Mouse (Mus musculus) adrenal gland, postnatal 0 days (tissue): ENCODE results near the gene Gm17606. TPM values are rescaled to one million over a fixed set of nuclear protein-coding genes. Genes with fewer than 3 reads are reported as not detected.

ENCODE experiments used
- microRNA-seq: library from miRNA; unstranded; fragments of <30 nt; microRNA quantifications from one replicate; pipeline ENCODE4, GENCODE M21; 2016; ENCODE audit warnings: borderline replicate concordance; ENCODE audit not compliant: insufficient number of aligned reads
- polyA plus RNA-seq: library from polyadenylated mRNA; unstranded; fragments of >200 nt; fragmentation: Nextera tagmentation; extraction: Ambion mirVana; gene quantifications from 2 replicates; pipeline ENCODE4 v1.2.1, GENCODE M21; 2015

The Gm17606 gene
- not detected in 2 replicates for polyA plus RNA-seq

DNA sequence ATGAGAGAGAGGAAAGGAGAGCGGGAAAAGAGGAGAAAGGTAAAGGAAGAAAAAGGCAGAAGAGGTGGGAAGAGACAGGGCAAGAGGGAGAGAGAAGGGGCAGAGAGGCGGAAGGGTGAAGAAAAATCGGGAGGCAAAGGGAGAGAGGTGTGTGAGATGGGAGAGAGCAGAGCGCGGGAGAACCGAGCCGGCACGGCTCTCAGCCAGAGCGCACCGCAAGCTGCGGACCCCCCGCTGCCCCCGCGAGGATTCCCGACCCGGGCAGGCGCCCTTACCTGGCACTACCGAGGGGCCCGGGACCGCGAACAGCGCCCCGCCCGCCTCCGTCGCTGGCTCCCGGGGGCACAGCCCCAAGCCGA lies at the start of gene Gm17606:
Gm17606 (plus strand) TSS at position 7 of the 359 bp plus-strand sequence.

DNA sequence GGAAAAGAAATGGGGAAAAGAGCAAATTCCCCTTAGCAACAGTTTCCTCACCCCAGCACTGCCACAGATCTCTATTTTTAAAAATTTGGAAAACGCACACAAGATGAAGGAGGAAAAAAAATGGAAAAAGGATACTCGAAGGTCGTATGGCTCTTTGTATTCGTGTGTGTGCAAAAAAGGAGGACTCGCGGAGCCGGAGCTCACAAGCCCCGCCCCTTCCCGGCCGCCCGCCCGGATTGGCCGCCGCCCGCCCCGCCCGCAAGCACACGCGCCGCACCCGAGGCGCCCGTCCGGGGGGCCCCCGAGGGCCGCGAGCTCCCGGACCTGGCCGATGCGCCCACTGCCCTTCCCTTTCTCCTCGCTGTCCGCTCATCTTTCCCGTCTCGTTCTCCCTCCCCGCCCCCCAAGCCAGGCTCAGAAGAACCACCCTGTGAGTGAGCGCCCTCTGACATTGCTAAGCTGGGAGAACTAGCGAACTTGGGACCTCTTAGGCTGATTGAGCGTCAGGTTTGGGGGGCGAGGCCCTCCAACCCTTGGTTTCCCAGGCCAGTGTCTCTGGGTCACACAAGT lies 34.9 kb upstream of the Gm17606 start, which contains the start of gene 4931414P19Rik:
4931414P19Rik (minus strand) TSS at position 242 of the 570 bp plus-strand sequence.

DNA sequence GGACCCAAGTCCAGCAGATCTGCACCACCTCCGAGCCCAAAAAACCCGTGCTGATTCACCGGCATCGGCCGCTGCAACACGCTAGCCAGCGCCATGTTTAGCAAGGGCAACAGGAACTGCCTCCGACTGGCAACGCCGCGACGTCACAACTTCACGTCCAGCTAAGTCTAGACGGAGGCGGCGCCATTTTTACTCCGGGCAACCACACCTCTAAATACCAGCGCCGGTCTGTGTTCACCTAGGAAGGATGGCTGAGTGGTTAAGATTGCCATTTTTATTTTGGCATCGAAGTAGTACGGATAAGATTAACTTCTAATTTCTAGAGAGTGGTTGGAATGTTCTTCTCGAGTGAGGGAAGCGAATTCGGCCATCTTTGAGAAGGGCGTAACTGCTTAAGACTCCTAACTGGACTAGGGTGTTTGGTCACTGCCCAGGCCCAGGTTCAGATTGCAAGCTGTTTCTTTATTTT lies 22.8 kb upstream of the Gm17606 start, which contains the start of gene Psmb5:
Psmb5 (minus strand) TSS at position 126 of the 469 bp plus-strand sequence.

DNA sequence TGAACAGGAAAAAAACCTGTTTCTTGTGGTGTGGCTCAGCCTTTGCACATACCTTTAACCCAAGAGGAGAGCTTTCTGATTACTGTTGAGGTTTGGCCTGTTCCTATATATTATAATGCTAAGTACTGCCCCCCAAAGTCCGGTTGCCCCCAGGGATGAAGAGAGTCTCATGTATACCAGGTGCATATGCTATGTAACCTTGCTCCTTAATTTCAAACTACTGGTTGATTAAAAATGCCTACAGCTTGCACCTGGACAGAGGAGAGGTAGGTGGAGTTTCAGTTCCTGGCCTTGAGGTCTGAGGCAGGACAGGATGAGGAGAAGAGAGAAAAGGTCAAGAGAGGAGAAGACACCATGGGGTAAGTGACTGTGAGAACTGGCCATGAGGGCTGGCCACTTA lies 19.6 kb upstream of the Gm17606 start, which contains the start of gene Psmb11:
Psmb11 (plus strand) TSS at position 301 of the 400 bp plus-strand sequence.

DNA sequence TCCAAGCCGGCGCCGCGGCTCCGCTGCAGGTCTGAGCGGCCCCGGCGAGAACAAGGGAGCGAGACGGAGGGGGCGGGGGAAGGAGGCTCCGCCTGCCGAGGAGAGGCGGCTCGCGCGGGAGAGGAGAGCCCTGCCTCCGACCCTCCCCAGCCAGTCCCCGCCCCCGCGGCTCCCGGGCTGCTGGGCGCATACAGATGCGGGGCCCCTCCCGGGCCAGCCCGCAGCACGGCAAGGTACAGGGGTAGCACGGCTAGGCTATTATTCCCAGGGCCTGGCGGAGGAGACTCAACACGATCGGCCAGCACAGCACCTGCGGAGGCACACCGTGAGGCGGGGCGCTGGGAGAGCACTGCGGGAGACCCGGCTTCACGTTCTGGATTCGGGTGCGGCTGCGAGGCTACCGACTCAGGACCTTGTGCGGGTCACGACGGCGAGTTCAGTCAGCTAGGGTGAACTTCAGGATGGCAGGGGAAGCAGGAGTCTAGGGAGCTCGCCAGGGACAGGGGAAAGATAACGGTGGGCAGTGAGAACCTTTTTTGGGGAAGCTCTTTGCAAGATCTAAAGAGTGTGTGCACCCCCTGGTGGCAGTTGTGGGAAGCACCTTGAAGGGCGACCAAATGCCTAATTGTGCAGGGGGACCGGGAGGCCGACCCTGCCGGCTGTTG lies 685 bp downstream of the Gm17606 start, which contains the start of gene Cdh24:
Cdh24 (minus strand) TSS at position 60 of the 665 bp plus-strand sequence.

DNA sequence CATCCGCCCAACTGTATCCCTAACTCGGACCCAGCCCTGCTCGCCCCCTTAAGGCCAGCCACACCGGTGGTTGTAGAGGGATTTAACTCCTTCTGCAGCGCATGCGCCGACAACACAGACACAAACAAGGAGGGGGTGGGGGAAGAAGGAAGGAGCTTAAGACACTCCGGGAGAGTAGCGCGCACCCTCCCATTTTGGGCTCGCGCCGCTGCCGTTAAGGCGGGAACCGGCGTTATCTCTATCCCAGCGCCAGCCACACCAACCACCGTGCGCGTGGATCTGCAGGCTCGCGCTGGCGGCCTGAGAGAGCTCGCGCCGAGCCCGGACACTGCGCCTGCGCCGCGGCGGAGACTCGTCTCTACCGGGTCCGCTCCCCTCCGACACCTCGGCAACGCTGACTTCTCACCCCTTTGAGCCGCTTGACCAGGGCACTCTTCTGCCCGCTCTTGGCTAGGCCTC lies 45.3 kb downstream of the Gm17606 start, which contains the start of gene 1700123O20Rik:
1700123O20Rik (plus strand) TSS at position 154 of the 459 bp plus-strand sequence.

DNA sequence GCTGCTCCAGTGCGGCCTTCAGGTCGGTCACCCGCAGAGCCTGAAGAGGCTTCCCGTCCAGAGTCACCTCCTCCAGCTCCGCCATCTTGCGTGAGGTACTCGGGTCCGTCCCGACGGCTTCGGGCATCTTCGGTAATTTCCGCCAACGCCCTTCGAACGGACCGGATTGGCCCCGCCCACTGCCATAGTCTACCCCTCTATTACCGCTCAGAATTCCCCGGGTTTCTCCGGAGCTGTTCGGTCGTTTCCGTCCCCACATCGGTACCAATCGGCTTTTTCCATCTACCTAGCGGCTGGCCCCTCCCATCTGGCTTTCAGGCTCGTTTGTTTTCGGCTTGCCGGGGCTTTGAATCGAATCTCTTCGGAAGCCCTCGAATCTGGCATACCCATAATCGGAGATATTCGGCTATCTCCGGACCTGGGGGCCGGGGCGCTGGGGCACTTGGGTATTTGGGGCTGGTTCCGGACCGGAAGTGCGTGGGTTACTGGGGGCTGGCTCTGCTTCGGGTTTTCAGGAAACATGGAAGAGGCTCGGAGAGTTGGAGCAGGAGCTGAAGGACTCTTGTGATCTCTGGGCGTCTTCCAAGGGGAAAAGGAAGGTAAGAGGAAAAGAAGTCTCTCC lies 45.9 kb downstream of the Gm17606 start, which contains the start of gene Acin1:
Acin1 (minus strand) TSS at position 410 of the 622 bp plus-strand sequence.

Small RNA genes within 50 kb of the gene (microRNA-seq; reads per million reads assigned to microRNA genes)
- gene Mir686: not detected
- gene Mir6948: not detected

Other genes with a start within 250 kb of the Gm17606 start
- 5.4 and 5.6 TPM in 2 replicates for gene Slc7a7, start 223.2 kb upstream of the Gm17606 start, polyA plus RNA-seq
- 384 and 418 TPM in 2 replicates for gene Mrpl52, start 214.0 kb upstream of the Gm17606 start, polyA plus RNA-seq
- 105 and 119 TPM in 2 replicates for gene Mmp14, start 209.3 kb upstream of the Gm17606 start, polyA plus RNA-seq
- gene Lrp10, start 176.8 kb upstream of the Gm17606 start, polyA plus RNA-seq: 44.9 and 74.5 TPM in 2 replicates
- 1.4 and 2.5 TPM in 2 replicates for gene Rem2, start 164.9 kb upstream of the Gm17606 start, polyA plus RNA-seq
- 27.4 and 39.2 TPM in 2 replicates for gene Prmt5, start 123.4 kb upstream of the Gm17606 start, polyA plus RNA-seq
- 36.1 and 74.7 TPM in 2 replicates for gene Haus4, start 86.3 kb upstream of the Gm17606 start, polyA plus RNA-seq
- 14.2 and 19.9 TPM in 2 replicates for gene Ajuba, start 63.4 kb upstream of the Gm17606 start, polyA plus RNA-seq
- 3.4 and 3.5 TPM in 2 replicates for gene 4931414P19Rik, start 35.0 kb upstream of the Gm17606 start, polyA plus RNA-seq
- gene Psmb5, start 22.9 kb upstream of the Gm17606 start, polyA plus RNA-seq: 435 and 451 TPM in 2 replicates
- gene Psmb11, start 19.5 kb upstream of the Gm17606 start, polyA plus RNA-seq: 0.03 TPM in 1 of 2 replicates, not detected in the other
- 0.80 and 0.84 TPM in 2 replicates for gene Cdh24, start 412 bp downstream of the Gm17606 start, polyA plus RNA-seq
- gene 1700123O20Rik, start 45.3 kb downstream of the Gm17606 start, polyA plus RNA-seq: 88.8 and 106 TPM in 2 replicates
- gene Acin1, start 46.0 kb downstream of the Gm17606 start, polyA plus RNA-seq: 49.4 and 65.2 TPM in 2 replicates
- 0.11 and 0.19 TPM in 2 replicates for gene Gm29776, start 57.9 kb downstream of the Gm17606 start, polyA plus RNA-seq
- gene Cebpe, start 71.2 kb downstream of the Gm17606 start, polyA plus RNA-seq: 0.77 and 1.2 TPM in 2 replicates
- 16.5 and 30.8 TPM in 2 replicates for gene Slc7a8, start 141.0 kb downstream of the Gm17606 start, polyA plus RNA-seq
- gene Rnf212b, start 173.2 kb downstream of the Gm17606 start, polyA plus RNA-seq: 1.1 and 1.5 TPM in 2 replicates
- 5.6 and 9.5 TPM in 2 replicates for gene Homez, start 230.0 kb downstream of the Gm17606 start, polyA plus RNA-seq
- 1.6 and 1.8 TPM in 2 replicates for gene Ppp1r3e, start 236.6 kb downstream of the Gm17606 start, polyA plus RNA-seq
- 3.2 and 4.3 TPM in 2 replicates for gene Bcl2l2, start 242.4 kb downstream of the Gm17606 start, polyA plus RNA-seq
- gene Gm20521, start 242.5 kb downstream of the Gm17606 start, polyA plus RNA-seq: 2.8 TPM in 1 of 2 replicates, not detected in the other